16 mouse cellular contexts compared by ENCODE assay signal in genomic region chr10:60803971-60804370, GRCm38 (mm10). TPM values are rescaled to one million over a fixed set of nuclear protein-coding genes. Genes with fewer than 3 reads are reported as not detected.
A peak's percentile ranks its signal among the peaks of the same experiment; 100 is the strongest.
DNase-seq lines count a peak whose midpoint lies in the region; ATAC-seq lines count a peak whose summit lies in the region.
"Had no signal": no experiment of that assay in that cellular context is flagged by ENCODE, and none has a peak within 500 bp of the region (broad histone marks: within the 10 kb centered on the region; RNA-seq: fewer than 3 reads in every experiment).

No protein-coding gene starts in this region.

- peaks cover 100% of the 10 kb centered on the region for H3K4me1 ChIP-seq in heart, embryonic 12.5 days (replicated peaks)

- no peak for DNase-seq in heart, adult 18-20 months
- peak; percentile 54 for DNase-seq in kidney, adult 11 months
- DNase-seq in kidney, postnatal 4 days: no peak
- DNase-seq in cerebellum, adult 11 months: peak; percentile 73
- DNase-seq in cerebellum, postnatal 10 days: peak; percentile 93
- no peak for DNase-seq in gastrocnemius, postnatal 25 days
- DNase-seq in layer of hippocampus, postnatal 25 days (ENCODE audit: extremely low spot score in 1 of 2, low spot score in 1 of 2): no peak
- DNase-seq: adrenal gland, postnatal 36 days; gastrocnemius, postnatal 10 days; liver; lung, embryonic 14.5 days; right cerebral cortex, postnatal 14 days had no signal

- no peak overlapping the region for H3K4me3 ChIP-seq in heart, embryonic 12.5 days
- H3K4me3 ChIP-seq: left cerebral cortex, adult 2 months; midbrain, embryonic 13.5 days had no signal

- 78% methylated on average over 10 of the region's 10 CpGs for WGBS in heart, embryonic 12.5 days

- H3K27ac ChIP-seq in heart, embryonic 12.5 days (ENCODE audit: poor library complexity, severe bottlenecking): peak overlapping the region; percentile 75; the same call in 1 of the 2 replicates
- H3K27ac ChIP-seq: left cerebral cortex, adult 2 months had no signal

- H3K9ac ChIP-seq in heart, embryonic 12.5 days: peak overlapping the region; percentile 16; the same call in 1 of the 2 replicates
- H3K9ac ChIP-seq: lung, embryonic 14.5 days; midbrain, embryonic 13.5 days had no signal

- no peaks in the 10 kb centered on the region for H3K36me3 ChIP-seq in heart, embryonic 12.5 days
- H3K36me3 ChIP-seq: midbrain, embryonic 13.5 days had no signal

- no peaks in the 10 kb centered on the region for H3K9me3 ChIP-seq in heart, embryonic 12.5 days (replicated peaks)
- H3K9me3 ChIP-seq: midbrain, embryonic 13.5 days had no signal

- H3K4me2 ChIP-seq in heart, embryonic 12.5 days: no peak overlapping the region
- H3K4me2 ChIP-seq: lung, embryonic 14.5 days; midbrain, embryonic 13.5 days had no signal

- no peak for ATAC-seq in heart, embryonic 12.5 days (ENCODE audit: insufficient number of reproducible peaks, low FRiP score)
- ATAC-seq: activated CD4-positive, CD25-positive, alpha-beta regulatory T cell, adult 4 months; midbrain, embryonic 13.5 days had no signal

- H3K27me3 ChIP-seq in heart, embryonic 12.5 days (replicated peaks): no peaks in the 10 kb centered on the region

RNA-seq across cellular contexts. Expression of gene Unc5b, which starts 27.4 kb away (rescaled TPM):
- 18.4 and 18.7 TPM in 2 replicates for polyA plus RNA-seq in heart, embryonic 12.5 days (2016; fragmentation: Nextera tagmentation; extraction: Ambion mirVana)
- total RNA-seq in heart, adult 18-20 months (2021): 10 to 100 TPM in 1 of 2 experiments, 1 to 10 TPM in 1; 8.2 to 10.4 TPM
- total RNA-seq in gastrocnemius, postnatal 25 days (2021): 1 to 10 TPM; 2.0 to 3.5 TPM
- 10 to 100 TPM; 15.9 to 16.4 TPM for total RNA-seq in layer of hippocampus, postnatal 25 days (2021)
- polyA plus RNA-seq: activated CD4-positive, CD25-positive, alpha-beta regulatory T cell, adult 4 months had no signal

RNA-seq across cellular contexts. Expression of gene Slc29a3, which starts 51.4 kb away (rescaled TPM):
- 5.6 and 6.8 TPM in 2 replicates for polyA plus RNA-seq in heart, embryonic 12.5 days (2016; fragmentation: Nextera tagmentation; extraction: Ambion mirVana)
- total RNA-seq in heart, adult 18-20 months (2021): 1 to 10 TPM; 3.1 to 5.5 TPM
- 1 to 10 TPM; 2.4 to 3.4 TPM for total RNA-seq in gastrocnemius, postnatal 25 days (2021)
- 10 to 100 TPM; 16.6 to 17.1 TPM for total RNA-seq in layer of hippocampus, postnatal 25 days (2021)

Comparison
In these comparisons a context has a peak if more than half of its experiments do, and no peak if none do; other contexts are left out.
1. DNase-seq: peak in kidney, adult 11 months (single experiment), cerebellum, adult 11 months (single experiment) and cerebellum, postnatal 10 days (2 of 2); none in heart, adult 18-20 months (0 of 2), kidney, postnatal 4 days (0 of 2), gastrocnemius, postnatal 25 days (single experiment) and layer of hippocampus, postnatal 25 days (0 of 2).